Mouse (Mus musculus) testis, adult 2 months (tissue): Measurements from ENCODE around the gene Slc25a40.

Experiments used
- CTCF ChIP-seq: fragments of 200-500 bp; IDR thresholded peaks from 2 replicates; pipeline ENCODE4 v1.5.1; 2012; ENCODE audit warnings: low read depth, mild to moderate bottlenecking, inconsistent platforms, low read length, moderate library complexity; ENCODE audit not compliant: control insufficient read depth, insufficient read depth, insufficient replicate concordance
- POLR2A ChIP-seq: fragments of 200-500 bp; IDR thresholded peaks from 2 replicates; pipeline ENCODE4 v1.6.1; 2012; ENCODE audit warnings: low read depth, mild to moderate bottlenecking, inconsistent platforms, low read length, moderate library complexity; ENCODE audit not compliant: control insufficient read depth

- TF ChIP-seq POLR2A (no peak), CTCF (no peak)
Measured at GRCm38 (mm10) chr5:8491778-8492177, 69.1 kb downstream of the Slc25a40 start.
